Mouse (Mus musculus): ENCODE measurements around the gene Bcl9.

The Bcl9 gene

DNA sequence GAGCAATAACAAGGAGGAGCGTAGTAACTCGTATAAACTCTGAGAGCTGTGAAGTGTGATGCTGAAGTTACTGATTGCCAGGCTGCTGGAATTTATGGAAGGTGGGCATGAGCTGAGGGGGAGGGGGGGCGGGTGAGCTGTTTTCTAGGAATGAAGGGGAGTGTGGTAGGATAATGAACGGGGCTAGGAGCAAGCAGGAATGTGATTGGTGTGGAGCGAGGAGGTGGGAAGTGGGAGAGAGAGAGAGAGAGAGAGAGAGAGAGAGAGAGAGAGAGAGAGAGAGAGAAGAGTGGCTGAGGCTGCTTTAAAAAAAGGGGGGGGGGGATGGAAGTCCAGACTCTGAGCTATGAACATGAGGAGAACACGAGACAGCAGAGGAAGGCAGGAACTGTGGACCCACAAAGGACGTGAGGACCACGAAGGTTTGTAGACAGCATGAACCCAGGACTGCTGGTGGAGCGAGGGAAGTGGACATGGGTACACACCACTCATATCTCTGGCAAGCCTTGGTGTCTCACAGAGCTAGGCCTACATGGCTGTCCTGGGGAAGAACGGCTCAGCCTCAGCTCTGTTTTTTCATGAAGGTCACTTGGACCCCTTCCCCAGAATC, 1.2 kb upstream of the Bcl9 start:
- in situ Hi-C loops (cut with MboI, MseI) = loop anchor here (5.0 kb wide), 1 partner anchor 72 kb away; no protein-coding TSS in a partner anchor

DNA sequence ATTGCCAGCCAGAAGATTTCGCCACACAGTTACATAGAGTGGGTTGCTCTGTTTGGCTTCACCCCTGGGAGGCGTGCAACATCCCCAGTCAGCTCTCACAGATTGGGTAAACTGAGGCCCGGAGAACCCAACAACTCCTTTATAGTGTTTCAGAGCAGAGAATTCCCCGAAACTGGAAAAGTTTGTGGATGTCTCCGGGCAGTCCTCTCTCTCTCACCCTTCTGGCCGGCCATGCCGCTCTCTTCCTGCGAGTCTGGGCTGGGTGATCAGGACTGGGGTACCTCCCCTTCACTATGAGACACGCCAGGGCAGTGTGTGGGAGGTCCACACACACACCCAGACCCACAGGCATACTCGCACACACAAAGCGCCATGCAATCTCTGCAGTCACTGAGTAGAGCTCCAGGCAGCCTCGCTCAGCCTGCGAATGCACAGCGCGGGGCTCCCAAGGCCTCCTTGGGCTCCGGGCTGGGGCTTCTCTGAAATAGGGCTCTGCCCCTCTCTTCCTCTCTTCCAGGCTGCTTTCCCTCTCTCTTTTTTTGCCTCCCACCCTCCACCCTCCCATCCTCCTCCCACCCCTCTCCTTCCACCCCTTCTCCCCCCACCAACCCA, 670 bp downstream of the Bcl9 start:
- in situ Hi-C loops (cut with MboI, MseI) = loop anchor here (5.0 kb wide), 1 partner anchor 70 kb away; no protein-coding TSS in a partner anchor

DNA sequence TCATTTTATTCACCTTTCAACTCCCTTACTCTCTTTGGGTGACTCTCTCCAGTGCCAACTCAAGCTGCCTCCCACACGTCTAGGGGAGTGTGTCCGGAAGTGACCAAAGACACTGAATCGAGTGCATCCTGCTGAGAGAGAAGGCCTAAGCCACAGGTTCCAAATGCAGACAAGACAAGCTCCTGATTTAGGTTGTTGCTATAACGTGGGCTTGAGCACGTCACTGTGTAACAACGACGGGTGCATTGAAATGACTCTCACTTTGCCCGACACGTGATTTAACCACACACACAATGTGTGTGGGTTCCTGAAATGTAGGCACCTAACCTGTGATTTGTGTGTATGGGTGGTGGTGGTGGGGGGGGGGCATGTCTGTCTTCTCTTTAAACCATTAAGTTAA, 3.4 kb downstream of the Bcl9 start:
- in situ Hi-C loops (cut with MboI, MseI) = no loop called here

DNA sequence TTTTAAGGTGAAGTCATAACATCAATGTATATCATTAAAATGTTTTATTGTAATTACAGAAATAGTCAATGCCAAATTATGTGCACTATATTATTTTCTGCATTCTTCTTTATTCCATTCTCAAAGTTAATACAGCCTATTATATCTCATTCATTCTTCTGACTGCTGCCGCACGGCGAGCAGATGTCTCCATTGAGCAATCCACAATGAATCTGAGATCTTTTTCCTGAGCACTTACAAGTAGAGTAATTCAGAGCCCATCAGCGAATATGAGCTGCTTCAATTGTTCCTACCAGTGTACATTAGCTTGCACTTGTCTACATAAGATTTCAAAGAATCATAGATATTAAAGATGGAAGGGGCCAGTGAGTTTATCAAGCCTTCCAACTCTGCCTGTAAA, 12.8 kb downstream of the Bcl9 start:
- in situ Hi-C loops (cut with MboI, MseI) = no loop called here

DNA sequence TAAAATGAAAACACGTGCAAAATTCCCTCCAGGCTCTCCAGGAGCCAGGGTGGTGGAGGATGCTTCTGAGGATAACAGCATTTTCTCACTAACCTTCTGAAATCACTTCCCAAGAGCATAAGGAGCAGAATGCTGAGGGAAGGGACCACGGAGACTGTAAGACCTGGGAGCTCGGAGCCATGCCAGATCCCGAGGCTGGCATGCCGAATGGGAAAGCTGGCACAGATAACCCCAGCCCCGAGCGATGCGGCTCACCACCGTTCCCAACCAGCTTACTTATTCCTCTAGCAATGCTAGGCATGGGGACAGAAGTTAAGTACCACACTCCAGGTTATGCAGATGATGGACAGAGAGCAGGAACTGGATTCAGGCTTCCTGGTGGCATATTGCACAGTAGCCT, 13.7 kb downstream of the Bcl9 start:
- in situ Hi-C loops (cut with MboI, MseI) = no loop called here

DNA sequence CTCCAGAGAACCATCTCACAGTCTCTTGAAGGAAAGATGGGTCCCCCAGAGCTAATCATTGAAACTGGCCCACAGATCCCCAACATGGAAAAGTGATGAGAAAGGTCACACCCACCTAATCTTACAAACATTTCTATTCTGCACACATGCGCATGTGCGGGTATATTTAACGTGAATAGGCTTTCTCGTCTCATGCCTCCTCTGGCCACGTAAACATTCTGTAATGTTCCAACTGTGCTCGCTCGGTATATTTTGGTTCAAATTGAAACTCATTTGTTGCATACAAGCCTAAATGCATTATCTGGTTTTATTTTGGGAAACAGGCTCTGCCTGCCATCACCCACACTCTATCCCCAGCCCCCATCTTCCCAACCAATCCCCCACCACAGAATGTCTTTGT, 16.3 kb downstream of the Bcl9 start:
- in situ Hi-C loops (cut with MboI, MseI) = no loop called here

DNA sequence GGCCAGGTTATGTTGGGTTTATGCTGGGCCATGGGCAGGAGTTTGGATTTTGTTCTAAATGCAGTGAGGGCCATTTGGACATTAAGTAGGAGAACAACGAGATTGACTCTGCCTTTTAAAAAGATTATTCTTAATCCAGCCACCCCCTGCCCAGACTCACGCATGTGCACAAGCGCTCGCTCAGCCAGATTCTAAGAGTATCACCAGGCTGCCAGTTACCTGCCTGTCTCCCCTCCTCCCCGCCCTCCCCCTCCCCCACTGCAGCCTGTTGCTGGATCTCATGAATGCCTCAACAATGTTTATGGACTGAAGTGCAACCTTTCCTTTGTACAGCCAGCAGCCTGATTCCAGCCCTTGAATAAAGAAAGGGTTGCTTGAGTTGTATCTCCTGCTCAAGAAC, 22.0 kb downstream of the Bcl9 start:
- in situ Hi-C loops (cut with MboI, MseI) = no loop called here

DNA sequence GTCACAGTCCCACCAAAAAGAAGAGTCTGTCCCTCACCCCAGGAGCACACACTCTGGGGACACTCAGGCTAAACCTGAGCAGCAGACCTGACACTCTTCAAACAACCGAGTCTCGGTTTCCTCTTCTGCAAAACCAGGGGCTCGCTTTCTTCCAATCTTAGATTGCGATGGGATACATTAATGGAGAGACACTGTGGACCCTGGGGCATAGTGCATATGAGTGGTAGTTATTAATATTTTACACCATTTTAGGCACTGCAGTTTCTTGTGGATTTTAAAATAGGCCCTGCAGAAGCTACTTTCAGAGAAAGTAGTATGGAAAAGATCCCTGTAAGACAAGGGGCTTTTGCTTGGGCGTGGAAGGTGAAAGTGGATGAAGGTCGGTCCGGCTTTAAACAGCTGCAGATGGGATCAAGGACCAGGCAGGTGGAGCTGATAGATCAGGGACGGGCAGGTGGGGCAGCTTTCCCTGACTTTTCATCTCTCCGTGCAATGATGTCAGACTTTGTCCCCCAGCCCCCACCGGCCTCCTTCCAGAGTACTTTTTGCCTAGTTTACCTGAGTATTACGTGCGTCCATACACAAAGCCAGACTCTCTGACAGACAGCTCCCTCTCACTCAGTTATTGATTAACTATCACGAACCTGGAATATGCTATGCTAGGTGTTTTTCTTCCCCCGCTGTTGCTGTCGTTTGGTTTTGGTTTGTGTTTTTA, 23.0 kb downstream of the Bcl9 start:
- in situ Hi-C loops (cut with MboI, MseI) = no loop called here

DNA sequence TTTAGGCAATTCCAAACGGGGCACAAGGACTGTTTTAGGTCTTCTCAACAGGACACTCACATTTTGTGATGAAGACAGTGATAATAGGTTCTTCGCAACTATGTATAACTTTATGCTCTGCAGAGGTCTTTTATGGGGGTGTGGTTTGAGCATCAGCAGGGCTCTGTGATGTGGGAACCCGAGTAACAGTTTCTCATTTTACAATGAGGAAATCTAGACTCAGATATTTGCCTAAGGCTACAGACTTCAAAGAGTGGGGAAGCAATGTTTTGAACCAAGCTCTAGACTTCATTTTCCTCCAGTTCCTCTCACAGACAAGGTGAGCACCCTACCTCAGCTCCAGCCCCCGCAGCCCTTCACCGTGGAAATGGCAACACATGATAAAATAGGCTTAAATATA, 23.8 kb downstream of the Bcl9 start:
- in situ Hi-C loops (cut with MboI, MseI) = no loop called here

DNA sequence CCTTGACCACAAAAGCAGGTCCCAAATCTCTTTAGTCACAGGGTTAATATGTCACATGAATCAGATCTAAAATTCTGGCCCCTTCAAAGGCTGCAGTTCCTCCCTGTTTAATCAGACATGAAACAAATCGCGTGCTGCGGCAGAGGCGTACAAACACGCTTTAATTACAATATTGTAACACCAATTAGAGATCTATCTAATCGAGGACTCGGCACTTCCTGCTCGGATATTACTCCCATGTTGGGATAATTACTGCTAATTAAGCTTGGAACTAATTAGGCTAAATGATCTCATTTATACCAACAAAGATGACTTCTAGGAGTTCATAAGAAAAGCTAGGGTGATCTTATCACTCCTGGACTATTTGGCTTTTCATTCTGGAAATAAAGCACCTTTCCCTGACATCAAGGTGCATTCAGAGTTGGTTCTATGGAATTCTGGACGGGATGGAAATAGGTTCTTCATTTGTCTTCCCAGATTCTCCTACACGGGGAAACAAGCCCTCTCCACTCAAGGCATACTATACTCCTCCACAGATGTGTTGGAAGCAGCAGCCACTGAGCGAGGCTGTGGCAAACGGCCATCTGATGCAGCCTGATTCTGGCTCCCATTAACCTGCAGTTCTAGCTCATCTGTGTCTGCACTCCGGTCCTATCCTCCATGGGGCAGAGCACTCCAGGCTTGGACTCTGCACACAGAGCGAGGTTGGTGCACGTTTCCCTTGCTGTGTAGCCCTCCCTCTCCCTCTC, 31.9 kb downstream of the Bcl9 start:
- in situ Hi-C loops (cut with MboI, MseI) = no loop called here

DNA sequence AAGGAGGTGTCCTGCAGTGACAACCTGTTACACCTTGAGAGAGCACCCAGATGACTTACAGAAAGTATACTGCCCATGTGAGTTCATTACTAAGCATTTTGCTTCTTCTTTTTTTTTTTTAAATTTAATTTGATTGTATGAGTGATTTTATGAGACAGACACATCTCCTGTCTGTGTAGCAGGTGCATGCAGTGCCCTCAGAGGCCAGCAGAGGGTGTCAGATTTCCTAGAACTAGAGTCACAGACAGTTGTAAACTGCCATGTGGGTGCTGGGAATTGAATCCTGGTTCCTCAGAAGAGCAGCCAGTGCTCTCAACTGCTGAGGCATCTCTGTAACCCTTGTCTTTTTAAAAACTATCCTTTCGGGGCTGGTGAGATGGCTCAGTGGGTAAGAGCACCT, 35.5 kb downstream of the Bcl9 start:
- in situ Hi-C loops (cut with MboI, MseI) = no loop called here

DNA sequence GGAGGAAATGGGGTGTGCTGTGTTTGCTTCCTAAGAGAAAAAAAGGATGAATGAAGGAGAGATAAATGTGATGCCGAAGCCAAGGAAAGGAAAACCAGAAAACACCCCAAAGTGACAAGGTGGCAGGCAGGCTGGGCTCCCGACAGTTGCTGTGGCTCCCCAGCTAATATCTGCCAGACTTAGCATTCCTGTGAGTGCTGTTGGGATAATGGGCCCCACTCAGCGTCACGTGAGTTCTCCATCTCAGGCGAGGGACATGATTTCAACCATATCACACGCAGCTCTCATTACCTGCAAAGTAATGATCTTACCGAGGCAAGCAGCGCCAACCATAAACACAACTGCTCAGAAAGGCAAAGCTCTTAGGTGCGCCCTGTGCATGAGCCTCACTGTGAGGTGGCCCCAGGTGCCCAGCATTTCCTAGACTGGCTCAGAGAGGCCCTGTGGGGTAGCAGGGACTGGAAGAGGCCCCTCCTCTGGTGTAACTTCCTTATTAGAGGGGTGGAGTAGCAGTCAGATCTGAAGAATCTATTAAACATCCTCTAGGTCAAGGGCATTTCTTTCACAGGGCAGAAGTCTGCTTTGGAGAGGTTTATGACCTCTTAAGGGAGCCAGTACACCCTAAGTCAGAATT, 41.9 kb downstream of the Bcl9 start:
- in situ Hi-C loops (cut with MboI, MseI) = no loop called here

DNA sequence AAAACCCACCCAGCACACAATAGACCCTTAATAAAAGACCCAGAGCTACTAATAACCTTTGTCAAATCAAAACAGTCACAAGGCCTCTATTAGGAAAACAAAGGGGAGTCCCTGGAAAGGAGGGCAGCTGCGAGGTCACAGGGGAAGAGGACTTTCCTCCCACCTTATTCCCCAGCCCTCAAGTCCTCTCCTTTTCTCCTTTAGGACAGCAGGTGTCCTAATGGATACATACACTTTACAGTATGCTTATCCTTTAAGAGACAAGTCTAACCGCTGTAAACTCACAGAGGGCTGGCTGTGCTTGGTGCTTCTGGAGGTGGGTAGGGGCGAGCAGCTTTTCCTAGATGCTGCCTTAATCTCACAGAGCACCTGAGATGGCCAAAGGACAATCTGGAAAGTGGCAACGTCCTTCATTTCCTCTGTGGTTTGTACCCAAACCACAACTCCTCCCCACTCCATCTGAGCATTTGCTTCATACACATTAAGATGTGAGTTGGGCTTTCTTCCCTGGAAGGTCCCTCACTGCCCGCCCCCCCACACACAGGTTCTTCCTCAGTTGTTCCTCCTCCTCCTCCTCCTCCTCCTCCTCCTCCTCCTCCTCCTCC, 42.8 kb downstream of the Bcl9 start:
- in situ Hi-C loops (cut with MboI, MseI) = no loop called here

DNA sequence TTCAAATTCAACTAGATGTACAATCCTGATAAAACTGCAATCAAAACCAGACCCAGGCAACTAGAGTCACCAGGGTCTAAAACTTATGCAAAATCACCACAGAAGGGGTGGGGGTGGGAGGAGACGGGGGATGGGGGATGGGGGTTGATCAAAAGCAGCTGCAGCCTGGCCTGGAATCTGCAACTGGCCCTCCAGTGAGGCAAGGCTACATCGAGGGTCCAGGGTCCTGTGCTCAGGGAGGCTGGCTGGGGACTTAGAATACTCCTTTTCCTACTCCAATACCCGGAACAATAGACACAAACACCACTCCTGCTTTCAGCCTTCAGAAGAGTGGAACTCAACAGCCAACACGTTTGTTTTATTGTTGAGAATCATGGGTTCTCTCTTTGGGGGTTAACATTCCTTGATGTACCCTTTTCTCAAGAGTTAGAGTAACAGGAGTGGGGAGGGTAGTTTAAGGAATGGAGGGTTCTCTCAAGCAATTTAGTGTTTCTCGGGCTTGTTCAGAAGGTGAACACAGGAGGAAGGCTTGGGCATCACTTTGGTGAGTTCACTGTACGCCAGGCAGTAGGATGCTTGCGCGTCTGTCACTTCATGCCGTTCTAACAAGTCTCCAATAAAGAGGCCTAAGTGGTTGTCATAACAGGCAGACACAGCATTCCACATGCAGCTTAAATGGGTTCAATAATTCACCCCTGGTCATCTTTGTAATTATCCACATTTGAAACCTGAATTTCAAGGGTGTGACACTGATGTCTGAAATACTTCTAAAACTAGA, 43.7 kb downstream of the Bcl9 start:
- in situ Hi-C loops (cut with MboI, MseI) = no loop called here

DNA sequence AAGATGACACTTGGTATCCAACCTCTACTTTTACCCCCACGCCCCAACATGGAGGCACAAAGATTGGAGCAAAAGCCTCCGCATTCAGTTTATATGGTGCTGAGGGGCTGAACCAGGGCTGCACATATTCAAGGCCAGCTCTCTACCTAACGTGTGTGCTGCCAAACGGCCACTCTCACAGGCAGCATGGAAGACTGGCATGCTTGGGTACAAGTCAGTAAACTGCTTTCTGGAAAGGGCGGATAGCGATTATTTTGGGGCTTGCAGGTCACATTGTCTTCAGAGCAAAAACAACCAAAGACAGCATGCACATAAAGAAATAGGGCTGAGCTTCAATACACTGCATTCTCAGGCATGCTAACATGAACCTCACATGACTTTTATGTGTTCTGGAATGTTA, 44.8 kb downstream of the Bcl9 start:
- in situ Hi-C loops (cut with MboI, MseI) = no loop called here

DNA sequence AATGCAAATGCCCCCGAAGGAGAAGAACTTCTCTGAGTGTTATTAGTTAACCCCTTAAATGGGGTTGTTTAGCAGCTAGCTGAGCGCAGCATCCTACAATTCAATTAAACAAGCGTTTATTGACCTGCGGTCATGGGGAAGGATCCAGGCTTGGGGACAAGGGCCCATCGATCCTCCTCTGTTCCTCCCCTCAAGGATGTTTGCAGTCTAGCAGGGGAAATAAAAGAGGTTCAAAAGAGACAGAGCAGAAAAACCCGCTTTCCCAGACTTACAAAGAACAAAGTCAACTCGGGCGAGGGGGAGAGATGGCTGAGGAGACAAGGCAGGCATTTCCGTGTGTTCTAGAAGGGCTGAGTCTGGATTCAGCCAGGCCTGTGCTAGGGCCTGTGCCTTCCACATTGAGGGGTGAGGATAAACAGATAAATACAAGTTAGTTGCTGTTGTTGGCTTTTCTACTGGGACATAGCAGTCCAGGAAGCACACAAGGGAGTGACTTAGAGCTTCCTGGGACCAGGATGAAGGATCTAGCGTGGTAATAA, 55.0 kb downstream of the Bcl9 start:
- in situ Hi-C loops (cut with MboI, MseI) = no loop called here

DNA sequence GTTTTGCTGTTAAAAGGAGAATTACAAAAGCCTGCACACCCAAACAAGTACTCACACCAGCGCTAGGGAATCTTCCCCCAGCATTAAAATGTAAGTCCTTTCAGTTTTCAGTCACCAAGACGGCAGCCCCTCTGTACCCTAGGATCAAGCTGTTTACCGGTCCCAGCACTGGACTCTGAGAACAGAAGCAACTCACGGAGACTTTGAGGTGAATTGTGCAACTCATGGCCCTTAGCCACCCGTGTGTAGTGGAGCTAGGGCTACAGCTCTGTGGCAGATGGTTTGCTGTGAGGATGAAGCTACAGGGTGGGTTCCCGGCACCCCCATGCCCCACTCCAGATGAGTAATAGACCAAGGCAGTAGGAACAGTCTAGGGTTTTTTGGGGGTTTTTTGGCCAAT, 55.9 kb downstream of the Bcl9 start:
- in situ Hi-C loops (cut with MboI, MseI) = no loop called here

DNA sequence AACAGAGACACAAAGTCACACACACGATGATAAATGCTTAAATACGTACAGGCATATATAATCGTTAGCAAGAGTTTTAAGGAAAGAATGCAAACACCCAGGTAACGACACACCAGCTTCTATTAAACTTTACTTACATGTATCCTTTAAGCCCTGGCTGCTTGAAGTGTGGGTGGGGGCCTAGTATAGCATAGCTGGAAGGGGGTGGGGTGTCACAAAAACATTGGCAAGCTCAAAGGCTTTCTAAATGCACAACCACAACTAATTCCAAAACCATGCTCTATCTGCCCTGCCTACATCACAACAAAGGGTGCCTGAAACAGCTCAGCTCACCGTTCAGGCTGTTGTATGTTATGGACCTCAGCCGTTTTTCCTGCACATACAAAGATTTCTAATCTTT, 57.9 kb downstream of the Bcl9 start:
- in situ Hi-C loops (cut with MboI, MseI) = no loop called here

DNA sequence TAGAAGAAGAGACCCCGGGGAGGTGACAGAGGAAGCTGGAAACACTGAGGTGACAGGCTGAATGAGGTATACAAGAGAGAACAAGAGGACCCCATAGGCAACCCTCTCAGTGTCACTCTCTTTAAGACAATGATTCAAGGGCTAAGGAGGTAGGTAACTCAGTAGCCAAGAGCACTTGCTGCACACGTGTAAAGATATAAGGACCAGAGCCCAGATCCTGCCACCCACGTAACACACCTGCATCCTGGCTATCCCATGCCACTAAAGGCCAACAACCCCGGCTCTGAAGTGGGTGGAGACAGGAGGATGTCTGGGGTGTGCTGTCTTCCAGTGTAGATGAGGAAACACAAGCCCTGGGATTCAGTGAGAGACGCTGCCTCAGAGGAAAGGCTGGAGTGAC, 58.4 kb downstream of the Bcl9 start:
- in situ Hi-C loops (cut with MboI, MseI) = no loop called here

DNA sequence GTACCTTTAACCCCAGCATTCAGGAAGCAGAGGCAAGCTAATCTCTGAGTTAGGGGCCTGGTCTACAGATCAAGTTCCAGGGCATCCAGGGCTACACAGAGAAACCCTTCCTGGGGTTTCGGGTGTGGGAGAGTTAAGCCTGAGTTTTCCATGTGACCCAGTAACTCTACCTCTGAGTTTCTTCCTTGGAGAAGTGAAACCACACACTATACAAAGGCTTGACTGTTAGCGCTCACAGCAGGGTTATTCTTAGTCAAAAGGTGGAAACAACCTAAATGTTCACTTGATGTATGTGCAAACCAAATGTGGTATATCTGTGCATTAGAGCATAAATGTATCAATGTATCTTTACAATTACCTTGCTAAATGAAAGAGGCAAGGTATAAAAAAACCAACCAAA, 59.2 kb downstream of the Bcl9 start:
- in situ Hi-C loops (cut with MboI, MseI) = no loop called here

DNA sequence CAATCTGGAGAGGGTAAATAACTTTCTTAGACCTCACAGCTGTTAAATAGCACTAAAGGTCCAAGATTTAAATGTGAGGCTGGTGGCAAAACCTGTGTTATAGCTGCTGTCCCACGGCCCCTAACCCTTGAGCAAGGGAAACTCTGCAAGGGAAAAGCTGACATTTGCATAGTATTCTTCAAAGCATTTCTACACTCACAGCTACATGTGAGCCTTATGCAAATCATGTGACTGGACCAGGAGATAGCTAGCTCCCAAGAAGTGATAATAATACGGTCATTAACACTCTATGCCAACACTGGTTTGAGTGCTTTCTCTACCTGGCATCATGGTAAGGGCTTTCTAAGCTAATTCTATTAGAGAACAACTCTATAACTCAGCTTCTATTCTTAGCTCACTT, 60.3 kb downstream of the Bcl9 start:
- in situ Hi-C loops (cut with MboI, MseI) = no loop called here
